Mouse (Mus musculus): ENCODE data around the gene Ppm1h. TPM values are rescaled to one million over a fixed set of nuclear protein-coding genes. Genes with fewer than 3 reads are reported as not detected.
A peak's percentile ranks its signal among the peaks of the same experiment; 100 is the strongest.

Gene Ppm1h
- polyA plus RNA-seq, 1 experiment from 2014 or later, result 1.8 TPM

- H3K9me3 ChIP-seq (ENCODE audit: control insufficient read depth, low read length), result no peaks in the 10 kb centered on the region
- 89% methylated on average over 17 of the region's 17 CpGs for WGBS
- no peak overlapping the region for H3K27ac ChIP-seq (ENCODE audit: low read depth, low read length)
- H3K27me3 ChIP-seq (replicated peaks; ENCODE audit: control insufficient read depth, insufficient read depth, low read length), result no peaks in the 10 kb centered on the region
- no peak overlapping the region for H3K4me2 ChIP-seq
- peaks cover 17% of the 10 kb centered on the region; the same call in 1 of the 2 replicates for H3K36me3 ChIP-seq (ENCODE audit: control insufficient read depth, insufficient read depth, low read length)
- no peak overlapping the region for H3K4me3 ChIP-seq (ENCODE audit: low read depth, low read length)
- no peaks in the 10 kb centered on the region for H3K4me1 ChIP-seq (replicated peaks; ENCODE audit: control insufficient read depth, insufficient read depth, low read length)
- ATAC-seq (replicated peaks; ENCODE audit: low FRiP score), result no peak
- no peak overlapping the region for H3K9ac ChIP-seq (ENCODE audit: low read depth, low read length)
- DNase-seq (ENCODE audit: low spot score), result no peak
Observed at GRCm38 (mm10) chr10:122994402-122995107, 316.0 kb downstream of the Ppm1h start.

MicroRNA genes within 50 kb of the gene (microRNA counts, 519-probe panel; counts per million panel counts)
- 6,323 counts per million, percentile 75 among the panel's probes with 10 or more counts for microRNA mmu-let-7i

Small RNAs within 50 kb of the gene (microRNA-seq; reads per million reads assigned to microRNA genes)
- not detected for gene Mir6412 (ENCODE audit: borderline number of aligned reads)
- not detected for gene Mir8104 (ENCODE audit: borderline number of aligned reads)
- gene Mirlet7i (ENCODE audit: borderline number of aligned reads), result 11,015 reads per million, percentile 94 among the genes with 10 or more reads in this experiment

Other genes with a start within 250 kb of the Ppm1h start
- 1.1 and 1.5 TPM in 2 replicates for gene Avpr1a, start 230.3 kb upstream of the Ppm1h start, polyA plus RNA-seq (2014; fragmentation: Nextera tagmentation; extraction: Ambion mirVana)